Comparison of ENCODE assay signal across 21 mouse cellular contexts in genomic region chr17:70744570-70745153, GRCm38 (mm10).
DNase-seq lines count a peak whose midpoint lies in the region; TF ChIP-seq lines count a peak whose summit lies in the region.
"Had no signal": no experiment of that assay in that cellular context is flagged by ENCODE, and none has a peak within 500 bp of the region (broad histone marks: within the 10 kb centered on the region; RNA-seq: fewer than 3 reads in every experiment).

No protein-coding gene starts in this region.

- no peaks in the 10 kb centered on the region for H3K36me3 ChIP-seq in testis, adult 2 months (ENCODE audit: control insufficient read depth, insufficient read depth, low read length)
- H3K36me3 ChIP-seq: embryonic facial prominence, embryonic 12.5 days; embryonic facial prominence, embryonic 15.5 days; heart, embryonic 13.5 days; hindbrain, embryonic 15.5 days had no signal

- no peaks in the 10 kb centered on the region for H3K27me3 ChIP-seq in testis, adult 2 months (ENCODE audit: control insufficient read depth, insufficient read depth, low read length)
- H3K27me3 ChIP-seq: embryonic facial prominence, embryonic 12.5 days; embryonic facial prominence, embryonic 15.5 days; heart, embryonic 13.5 days had no signal

- no peak overlapping the region for H3K4me3 ChIP-seq in testis, adult 2 months (ENCODE audit: control insufficient read depth, low read depth, low read length)
- H3K4me3 ChIP-seq: embryonic facial prominence, embryonic 12.5 days; embryonic facial prominence, embryonic 15.5 days; gastrocnemius, adult 2 months; heart, embryonic 13.5 days; hindbrain, embryonic 15.5 days had no signal

- TF ChIP-seq POLR2A in testis, adult 2 months (IDR thresholded peaks at IDR 0.05; ENCODE audit: control insufficient read depth, low read depth, low read length) = no peak

- H3K4me1 ChIP-seq in testis, adult 2 months (ENCODE audit: control insufficient read depth, insufficient read depth, low read length) = peaks cover 6% of the 10 kb centered on the region

- TF ChIP-seq CTCF in testis, adult 2 months (IDR thresholded peaks at IDR 0.05; ENCODE audit: control insufficient read depth, insufficient read depth, insufficient replicate concordance, low read depth, low read length) = no peak

- H3K27ac ChIP-seq in testis, adult 2 months (ENCODE audit: control insufficient read depth, insufficient read depth, low read depth, low read length) = peak overlapping the region; percentile 10; the same call in 1 of the 2 replicates
- H3K27ac ChIP-seq: embryonic facial prominence, embryonic 12.5 days; embryonic facial prominence, embryonic 15.5 days; gastrocnemius, adult 2 months; heart, embryonic 13.5 days; hindbrain, embryonic 15.5 days had no signal

- DNase-seq in testis, postnatal 14 days (ENCODE audit: low spot score) = no peak
- peak; percentile 35 for DNase-seq in NIH3T3 (ENCODE audit: low read depth)
- peak; percentile 15 for DNase-seq in c-Kit-positive CD71-positive TER-119-positive erythroid progenitor cells, embryonic 14.5 days (ENCODE audit: low spot score)
- DNase-seq in heart, adult 9 months (ENCODE audit: low spot score in 2 of 2) = no peak
- no peak for DNase-seq in thymus, postnatal 25 days
- DNase-seq: adrenal gland, adult 8-10 months; adrenal gland, postnatal 25 days; cerebellum, adult 11 months; cerebellum, adult 2 months; cerebellum, adult 9-11 months; cerebellum, postnatal 25 days; forebrain, postnatal 0 days; gastrocnemius, adult 2 months; gastrocnemius, postnatal 14 days; heart, postnatal 14 days; heart, postnatal 4 days had no signal

Comparison
In these comparisons a context has a peak if more than half of its experiments do, and no peak if none do; other contexts are left out.
1. DNase-seq: peak in NIH3T3 (single experiment) and c-Kit-positive CD71-positive TER-119-positive erythroid progenitor cells, embryonic 14.5 days (single experiment); none in testis, postnatal 14 days (single experiment), heart, adult 9 months (0 of 2) and thymus, postnatal 25 days (single experiment).